Mouse (Mus musculus): ENCODE measurements around the gene Zic1.

- TF ChIP-seq FLI1 (IDR thresholded peaks at IDR 0.05; ENCODE audit: low read length) (no peak), GATA1 (IDR thresholded peaks at IDR 0.05; ENCODE audit: borderline replicate concordance, low read length) (no peak)
Measured at GRCm38 (mm10) chr9:91368150-91368549, 2.5 kb upstream of the Zic1 start.

Measured in megakaryocyte, embryonic 14.5 days (primary cell).